In genomic region chr3:121428230-121428629, GRCm38 (mm10) we compare ENCODE assay signal across 8 mouse cellular contexts. TPM values are rescaled to one million over a fixed set of nuclear protein-coding genes. Genes with fewer than 3 reads are reported as not detected.
DNase-seq lines count a peak whose midpoint lies in the region; ATAC-seq lines count a peak whose summit lies in the region.

No protein-coding gene starts in this region.

- peaks cover 62% of the 10 kb centered on the region for H3K4me1 ChIP-seq in embryonic facial prominence, embryonic 10.5 days
- H3K4me1 ChIP-seq in hindbrain, embryonic 10.5 days (replicated peaks): peaks cover 63% of the 10 kb centered on the region
- peaks cover 44% of the 10 kb centered on the region for H3K4me1 ChIP-seq in limb, embryonic 15.5 days
- H3K4me1 ChIP-seq in stomach, embryonic 14.5 days (ENCODE audit: control insufficient read depth, insufficient read depth, low read length): peaks cover 35% of the 10 kb centered on the region

- peak overlapping the region; percentile 89 for H3K4me3 ChIP-seq in embryonic facial prominence, embryonic 10.5 days
- H3K4me3 ChIP-seq in hindbrain, embryonic 10.5 days: peak overlapping the region; percentile 90
- peak overlapping the region; percentile 78 for H3K4me3 ChIP-seq in limb, embryonic 15.5 days
- peak overlapping the region; percentile 84 for H3K4me3 ChIP-seq in stomach, embryonic 14.5 days (ENCODE audit: low read depth, low read length)

- peaks cover 26% of the 10 kb centered on the region for H3K36me3 ChIP-seq in embryonic facial prominence, embryonic 10.5 days (replicated peaks)
- peaks cover 30% of the 10 kb centered on the region for H3K36me3 ChIP-seq in hindbrain, embryonic 10.5 days
- H3K36me3 ChIP-seq in limb, embryonic 15.5 days: no peaks in the 10 kb centered on the region
- H3K36me3 ChIP-seq in stomach, embryonic 14.5 days (ENCODE audit: control insufficient read depth, insufficient read depth, low read length): no peaks in the 10 kb centered on the region

- peak overlapping the region; percentile 86 for H3K4me2 ChIP-seq in limb, embryonic 15.5 days
- peak overlapping the region; percentile 77 for H3K4me2 ChIP-seq in stomach, embryonic 14.5 days (replicated peaks; ENCODE audit: low read depth, low read length)

- peak; percentile 33 to 34 for DNase-seq in lung, adult 18-20 months
- no peak for DNase-seq in lung, postnatal 10 days
- DNase-seq in embryonic facial prominence, embryonic 10.5 days (ENCODE audit: low spot score): peak; percentile 23
- DNase-seq in hindbrain, embryonic 10.5 days (ENCODE audit: low spot score): peak; percentile 26
- DNase-seq in frontal cortex, postnatal 14 days (ENCODE audit: low spot score in 2 of 2): no peak
- DNase-seq in ovary, adult 18-20 months (ENCODE audit: low spot score): no peak

- no peak for ATAC-seq in limb, embryonic 15.5 days (ENCODE audit: insufficient number of reproducible peaks, low FRiP score, low TSS enrichment, low read depth)
- ATAC-seq in stomach, embryonic 14.5 days (ENCODE audit: insufficient number of reproducible peaks, insufficient read depth, low FRiP score, low read depth): no peak

- H3K9me3 ChIP-seq in embryonic facial prominence, embryonic 10.5 days: no peaks in the 10 kb centered on the region
- no peaks in the 10 kb centered on the region for H3K9me3 ChIP-seq in hindbrain, embryonic 10.5 days
- H3K9me3 ChIP-seq in limb, embryonic 15.5 days: no peaks in the 10 kb centered on the region
- no peaks in the 10 kb centered on the region for H3K9me3 ChIP-seq in stomach, embryonic 14.5 days (ENCODE audit: control insufficient read depth, low read depth, low read length)

- H3K27me3 ChIP-seq in embryonic facial prominence, embryonic 10.5 days (replicated peaks; ENCODE audit: low read depth, poor library complexity, severe bottlenecking): peaks cover 14% of the 10 kb centered on the region
- peaks cover 12% of the 10 kb centered on the region for H3K27me3 ChIP-seq in hindbrain, embryonic 10.5 days (ENCODE audit: insufficient read depth, poor library complexity, severe bottlenecking)
- no peaks in the 10 kb centered on the region for H3K27me3 ChIP-seq in limb, embryonic 15.5 days
- H3K27me3 ChIP-seq in stomach, embryonic 14.5 days (ENCODE audit: control insufficient read depth, insufficient read depth, low read length): no peaks in the 10 kb centered on the region

- peak overlapping the region; percentile 99 for H3K27ac ChIP-seq in embryonic facial prominence, embryonic 10.5 days (replicated peaks)
- H3K27ac ChIP-seq in hindbrain, embryonic 10.5 days: peak overlapping the region; percentile 100
- H3K27ac ChIP-seq in limb, embryonic 15.5 days: peak overlapping the region; percentile 99
- H3K27ac ChIP-seq in stomach, embryonic 14.5 days (ENCODE audit: low read length): peak overlapping the region; percentile 99

- H3K9ac ChIP-seq in limb, embryonic 15.5 days: peak overlapping the region; percentile 96
- peak overlapping the region; percentile 97 for H3K9ac ChIP-seq in stomach, embryonic 14.5 days (replicated peaks; ENCODE audit: low read depth, low read length)

- 8% methylated on average over 8 of the region's 8 CpGs for WGBS in embryonic facial prominence, embryonic 10.5 days
- 7% methylated on average over 8 of the region's 8 CpGs for WGBS in hindbrain, embryonic 10.5 days
- 6% methylated on average over 8 of the region's 8 CpGs for WGBS in limb, embryonic 15.5 days
- WGBS in stomach, embryonic 14.5 days: 8% methylated on average over 8 of the region's 8 CpGs

RNA-seq across cellular contexts. Expression of gene Cnn3, which starts 1.9 kb away (rescaled TPM):
- polyA plus RNA-seq in embryonic facial prominence, embryonic 10.5 days (2016; fragmentation: Nextera tagmentation; extraction: Ambion mirVana): 864 and 874 TPM in 2 replicates
- polyA plus RNA-seq in hindbrain, embryonic 10.5 days (2016; fragmentation: Nextera tagmentation; extraction: Ambion mirVana): 918 and 954 TPM in 2 replicates
- 720 and 793 TPM in 2 replicates for polyA plus RNA-seq in limb, embryonic 15.5 days (2015; fragmentation: Nextera tagmentation; extraction: Ambion mirVana)
- polyA plus RNA-seq in stomach, embryonic 14.5 days (2014; fragmentation: Nextera tagmentation; extraction: Ambion mirVana): 679 and 695 TPM in 2 replicates

Comparison
In these comparisons a context has a peak if more than half of its experiments do, and no peak if none do; other contexts are left out.
1. DNase-seq: peak in lung, adult 18-20 months (2 of 2), embryonic facial prominence, embryonic 10.5 days (single experiment) and hindbrain, embryonic 10.5 days (single experiment); none in lung, postnatal 10 days (single experiment), frontal cortex, postnatal 14 days (0 of 2) and ovary, adult 18-20 months (single experiment).
2. Peak in every context shown above with its lines, with median percentiles within 50 percentile points of each other: H3K27ac ChIP-seq and H3K4me3 ChIP-seq.